Mouse (Mus musculus) thymus, postnatal 0 days (tissue): ENCODE measurements around the gene Zfp12. TPM values are rescaled to one million over a fixed set of nuclear protein-coding genes. Genes with fewer than 3 reads are reported as not detected.

Experiments
- polyA plus RNA-seq: library from polyadenylated mRNA; unstranded; fragments of >200 nt; fragmentation: Nextera tagmentation; extraction: Ambion mirVana; gene quantifications from 2 replicates; pipeline ENCODE4 v1.2.1, GENCODE M21; 2015

Gene Zfp12
- polyA plus RNA-seq, 1 experiment from 2014 or later = 8.1 TPM

Other genes with a start within 250 kb of the Zfp12 start
- 13.1 and 13.5 TPM in 2 replicates for gene Rnf216, start 122.2 kb upstream of the Zfp12 start, polyA plus RNA-seq
- gene Olfr718-ps1, start 87.6 kb upstream of the Zfp12 start, polyA plus RNA-seq = 0.03 TPM in 1 of 2 replicates, not detected in the other
- 8.2 and 9.1 TPM in 2 replicates for gene Rbak, start 54.4 kb upstream of the Zfp12 start, polyA plus RNA-seq
- 0.08 TPM in 1 of 2 replicates, not detected in the other for gene Spdye4b, start 54.1 kb upstream of the Zfp12 start, polyA plus RNA-seq
- gene Spdye4a, start 8.3 kb upstream of the Zfp12 start, polyA plus RNA-seq = not detected in 2 replicates
- 0.75 and 0.78 TPM in 2 replicates for gene Zfp316, start 34.9 kb downstream of the Zfp12 start, polyA plus RNA-seq
- gene Zfp853, start 58.5 kb downstream of the Zfp12 start, polyA plus RNA-seq = 0.04 and 0.08 TPM in 2 replicates
- 43.4 and 47.8 TPM in 2 replicates for gene E130309D02Rik, start 80.2 kb downstream of the Zfp12 start, polyA plus RNA-seq
- gene Zdhhc4, start 94.1 kb downstream of the Zfp12 start, polyA plus RNA-seq = 88.6 and 97.2 TPM in 2 replicates
- gene Grid2ip, start 122.2 kb downstream of the Zfp12 start, polyA plus RNA-seq = 0.05 TPM in 1 of 2 replicates, not detected in the other
- gene Kdelr2, start 168.7 kb downstream of the Zfp12 start, polyA plus RNA-seq = 96.9 and 106 TPM in 2 replicates
- gene Daglb, start 229.4 kb downstream of the Zfp12 start, polyA plus RNA-seq = 4.5 and 4.7 TPM in 2 replicates